Mouse (Mus musculus) skeletal muscle tissue, postnatal 0 days (tissue): Measurements from ENCODE around the gene Carmil1. TPM values are rescaled to one million over a fixed set of nuclear protein-coding genes. Genes with fewer than 3 reads are reported as not detected.

Source experiments
- polyA plus RNA-seq: library from polyadenylated mRNA; unstranded; fragments of >200 nt; fragmentation: Nextera tagmentation; extraction: Ambion mirVana; gene quantifications from 2 replicates; pipeline ENCODE4 v1.2.1, GENCODE M21; 2015

Gene Carmil1
- polyA plus RNA-seq, result 3.2 and 4.6 TPM in 2 replicates

GRCm38 (mm10) chr13:24280439-24281431 is at the start of gene Carmil1:
Gene Carmil1, minus strand, starts transcription at chr13:24280795.

DNA sequence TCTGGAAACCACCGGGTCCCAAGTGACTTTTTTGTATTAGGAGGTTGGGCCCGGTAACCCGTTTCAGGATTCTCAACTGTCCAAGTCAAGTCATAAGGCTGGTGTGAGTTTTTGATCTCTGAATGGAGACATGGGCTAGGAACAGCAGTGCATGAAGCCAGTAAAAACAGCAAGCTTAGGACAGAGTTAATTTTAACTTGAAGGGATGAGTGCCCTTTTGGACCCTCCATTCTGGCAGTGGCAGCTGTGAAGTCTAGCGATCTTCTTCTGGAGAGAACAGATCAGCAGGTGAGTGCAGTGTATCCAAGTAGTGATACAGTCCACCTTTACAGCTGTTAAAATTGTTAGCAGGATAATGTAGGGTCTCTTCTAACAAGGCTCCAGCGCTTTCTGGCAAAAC is 46.6 kb upstream of the Carmil1 start, which contains the start of gene Cmah:
Gene Cmah, plus strand, starts transcription at position 204 of the 400 bp plus-strand sequence.

DNA sequence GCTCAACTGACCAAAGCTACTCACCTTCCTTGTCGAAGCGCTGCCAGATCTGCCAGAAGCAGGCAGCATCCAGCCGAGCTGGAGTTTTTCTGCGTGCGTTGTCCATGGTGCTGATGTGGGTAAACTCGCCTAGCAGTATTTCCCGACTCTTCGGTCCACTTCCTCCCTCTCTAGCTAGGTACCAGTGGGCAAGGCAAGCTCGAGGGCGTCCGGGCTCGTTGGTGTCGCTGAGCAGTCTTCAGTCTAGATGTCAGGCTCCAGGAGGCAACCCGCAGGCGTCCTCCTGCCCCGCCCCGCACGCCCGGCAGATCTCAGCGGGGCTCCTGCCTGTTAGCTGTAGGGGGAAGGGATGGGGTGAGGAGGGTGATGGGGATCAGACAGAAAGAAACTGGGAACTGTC is 289.7 kb downstream of the Carmil1 start, which contains the start of gene Scgn:
Gene Scgn, minus strand, starts transcription at position 287 of the 400 bp plus-strand sequence.

Other genes with a start within 250 kb of the Carmil1 start
- 0.56 and 1.5 TPM in 2 replicates for gene Cmah, start 46.6 kb upstream of the Carmil1 start, polyA plus RNA-seq